Mouse (Mus musculus) ES-E14 (cell line): ENCODE results near the gene Olfr211. TPM values are rescaled to one million over a fixed set of nuclear protein-coding genes. Genes with fewer than 3 reads are reported as not detected.
"Not testable (repeated sequence)": the region's sequence is repeated elsewhere in the genome, so short reads cannot be mapped to it uniquely, and the experiment has no call there.

Source experiments
- DNase-seq: peaks from one replicate; pipeline ENCODE4 v3.0.0-alpha.2; 2013; ENCODE audit warnings: low read depth, low spot score
- H3K27ac ChIP-seq: 2 replicates; pipeline ENCODE4 v1.5.1; 2012; ENCODE audit warnings: low read depth, mild to moderate bottlenecking, low read length, moderate library complexity, mixed read lengths; ENCODE audit not compliant: poor library complexity, insufficient read depth, severe bottlenecking
- H3K36me3 ChIP-seq: 2 replicates; pipeline ENCODE4 v1.6.1; 2012; ENCODE audit warnings: mild to moderate bottlenecking, low read length, moderate library complexity, mixed read lengths; ENCODE audit not compliant: control insufficient read depth, poor library complexity, insufficient read depth, severe bottlenecking
- H3K4me1 ChIP-seq, 2 experiments: fragments of 150-350 bp in 1 of 2; sonication (generic) in 1 of 2; 2 replicates each; pipeline ENCODE4 v1.6.1; 2012; ENCODE audit warnings: low read length in 2 of 2, mild to moderate bottlenecking in 1 of 2, mixed read lengths in 1 of 2; ENCODE audit not compliant: control insufficient read depth in 2 of 2, insufficient read depth in 2 of 2, poor library complexity in 1 of 2
- H3K4me3 ChIP-seq, 2 experiments: fragments of 150-350 bp in 1 of 2; sonication (generic) in 1 of 2; 2 replicates each; pipeline ENCODE4 v1.5.1; 2012; ENCODE audit warnings: low read length in 2 of 2, low read depth in 1 of 2, mild to moderate bottlenecking in 1 of 2, mixed read lengths in 1 of 2; ENCODE audit not compliant: insufficient read depth in 1 of 2, poor library complexity in 1 of 2, severe bottlenecking in 1 of 2
- H3K9ac ChIP-seq: 2 replicates; pipeline ENCODE4 v1.6.1; 2012; ENCODE audit warnings: low read depth, mild to moderate bottlenecking, low read length, mixed read lengths; ENCODE audit not compliant: poor library complexity, insufficient read depth, severe bottlenecking
- H3K9me3 ChIP-seq: fragments of 150-350 bp; sonication (generic); 2 replicates; pipeline ENCODE4 v1.6.1; 2012; ENCODE audit warnings: low read depth, mild to moderate bottlenecking, low read length; ENCODE audit not compliant: control insufficient read depth, insufficient read depth
- CHD2 ChIP-seq: IDR thresholded peaks from 2 replicates; pipeline ENCODE4 v1.6.1; 2014; ENCODE audit warnings: mild to moderate bottlenecking, low read depth, low read length, inconsistent platforms
- HCFC1 ChIP-seq: IDR thresholded peaks from 2 replicates; pipeline ENCODE4 v1.6.1; 2012; ENCODE audit warnings: low read length, inconsistent platforms, borderline replicate concordance; ENCODE audit not compliant: insufficient read depth
- MAFK ChIP-seq: IDR thresholded peaks from 2 replicates; pipeline ENCODE4 v1.6.1; 2014; ENCODE audit warnings: mild to moderate bottlenecking, low read depth, low read length, inconsistent platforms; ENCODE audit not compliant: insufficient read depth
- ZC3H11A ChIP-seq: IDR thresholded peaks from 2 replicates; pipeline ENCODE4 v1.6.1; 2012; ENCODE audit warnings: low read depth, mild to moderate bottlenecking, inconsistent platforms, low read length, borderline replicate concordance
- ZNF384 ChIP-seq: IDR thresholded peaks from 2 replicates; pipeline ENCODE4 v1.6.1; 2012; ENCODE audit warnings: low read depth, low read length, inconsistent platforms
- in situ Hi-C, 2 experiments: fragments of 600-800 bp; cut with MboI; formaldehyde crosslinking; loops; one replicate each; pipeline ENCODE4 v1.15.1; 2025; ENCODE audit warnings: low sequenced_read_pairs in 2 of 2, inconsistent platforms in 1 of 2; ENCODE audit not compliant: unreplicated experiment in 2 of 2
- total RNA-seq: library from RNA; depleted of rRNA; stranded (reverse); fragments of 300-350 nt; gene quantifications from 2 replicates; pipeline ENCODE4 v1.2.3, GENCODE M21; 2012

Gene Olfr211
- total RNA-seq, 1 experiment = not detected

DNA sequence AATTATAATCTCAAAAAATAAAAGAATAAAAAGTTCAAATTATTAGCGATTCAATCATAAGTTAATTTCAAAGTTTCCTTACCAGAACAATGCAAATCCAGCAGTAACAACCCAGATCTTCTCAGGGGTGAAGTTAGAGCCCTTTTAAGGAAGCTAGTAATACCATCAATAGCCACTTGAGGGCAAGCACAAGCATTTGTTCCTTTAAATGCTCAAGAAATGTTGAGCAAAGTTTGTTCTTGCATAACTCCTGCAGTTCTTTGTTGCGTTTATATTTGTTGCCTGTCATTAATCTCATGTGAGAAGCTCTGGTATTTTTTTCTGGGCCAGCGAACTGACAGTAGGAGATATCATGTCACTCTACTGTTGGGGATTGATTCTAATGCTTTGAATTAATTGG lies 20.8 kb upstream of the Olfr211 start:
- in situ Hi-C loops = no loop called here
- H3K27ac ChIP-seq = no peak overlapping the region
- H3K9ac ChIP-seq = no peak overlapping the region
- H3K36me3 ChIP-seq = no peaks in the 10 kb centered on the region
- DNase-seq = no peak
- H3K9me3 ChIP-seq = no peaks in the 10 kb centered on the region
- no peak overlapping the region for H3K4me3 ChIP-seq
- H3K4me1 ChIP-seq = no peaks in the 10 kb centered on the region
- no peak for TF ChIP-seq ZC3H11A
- no peak for TF ChIP-seq MAFK
- TF ChIP-seq CHD2 = no peak
- no peak for TF ChIP-seq ZNF384
- no peak for TF ChIP-seq HCFC1

DNA sequence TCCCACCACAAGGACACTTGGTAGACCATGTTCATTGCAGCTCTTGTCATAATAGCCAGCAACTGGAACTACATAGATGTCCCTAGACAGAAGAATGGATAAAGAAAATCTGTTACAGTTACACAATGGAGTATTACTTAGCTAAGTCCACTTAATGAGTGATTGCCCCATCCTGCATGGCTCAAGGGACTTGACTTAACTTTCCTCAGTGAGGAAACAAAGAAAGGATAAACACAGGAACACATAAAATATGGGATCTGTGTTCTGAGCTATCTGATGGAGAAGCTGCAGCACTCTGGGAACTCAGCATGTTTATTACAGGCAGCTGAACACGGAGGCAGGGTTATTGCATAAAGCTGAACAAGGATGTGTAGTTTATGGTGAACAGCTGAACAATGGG lies 3.8 kb upstream of the Olfr211 start:
- Histone ChIP-seq H3K4me3 (no peak overlapping the region), H3K4me1 (no peaks in the 10 kb centered on the region), H3K36me3 (no peaks in the 10 kb centered on the region), H3K9me3 (no peaks in the 10 kb centered on the region; the same call in 1 of the 2 replicates), H3K9ac (no peak overlapping the region), H3K27ac (no peak overlapping the region)
- no peak for DNase-seq
- in situ Hi-C loops = no loop called here
- TF ChIP-seq HCFC1 (no peak), CHD2 (no peak), MAFK (no peak), ZC3H11A (no peak), ZNF384 (no peak)

DNA sequence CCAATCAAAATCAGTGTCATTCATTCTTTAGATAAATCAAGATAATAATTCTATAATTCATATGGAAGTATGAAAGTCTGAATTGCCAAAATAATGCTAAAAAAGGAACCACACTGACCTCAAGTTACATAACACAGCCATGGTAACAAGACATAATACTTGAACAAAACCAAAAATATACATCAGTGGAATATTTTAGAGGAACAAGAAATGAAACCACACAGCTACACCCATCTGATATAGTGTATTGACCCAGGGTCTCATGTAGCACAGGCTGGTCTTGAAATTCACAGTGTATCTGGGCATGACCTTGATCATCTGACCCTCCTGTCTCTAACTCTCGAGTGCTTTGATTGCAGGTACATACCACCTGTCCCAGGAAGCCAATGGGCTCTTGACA lies 2.1 kb upstream of the Olfr211 start:
- H3K4me3 ChIP-seq = no peak overlapping the region
- no peaks in the 10 kb centered on the region for H3K36me3 ChIP-seq
- no peak for TF ChIP-seq CHD2
- no peak for TF ChIP-seq HCFC1
- TF ChIP-seq MAFK = no peak
- no peak for TF ChIP-seq ZC3H11A
- TF ChIP-seq ZNF384 = no peak
- H3K9me3 ChIP-seq = no peaks in the 10 kb centered on the region
- in situ Hi-C loops = no loop called here
- no peak for DNase-seq
- H3K9ac ChIP-seq = no peak overlapping the region
- no peaks in the 10 kb centered on the region for H3K4me1 ChIP-seq
- no peak overlapping the region for H3K27ac ChIP-seq

DNA sequence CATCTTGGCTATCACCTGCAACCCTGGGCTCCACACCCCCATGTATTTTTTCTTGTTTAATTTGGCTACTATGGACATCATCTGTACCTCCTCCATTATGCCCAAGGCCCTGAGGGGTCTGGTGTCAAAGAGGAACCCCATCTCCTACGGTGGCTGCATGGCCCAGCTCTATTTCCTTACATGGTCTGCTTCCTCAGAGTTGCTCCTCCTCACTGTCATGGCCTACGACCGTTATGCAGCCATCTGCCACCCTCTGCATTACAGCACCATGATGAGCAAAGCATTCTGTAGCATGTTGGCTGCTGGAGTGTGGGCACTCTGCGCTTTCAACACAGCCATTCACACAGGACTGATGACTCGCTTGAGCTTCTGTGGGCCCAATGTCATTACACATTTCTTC lies 4.9 kb downstream of the Olfr211 start:
- Histone ChIP-seq H3K4me1 (no peaks in the 10 kb centered on the region), H3K4me3 (no peak overlapping the region), H3K9me3 (no peaks in the 10 kb centered on the region), H3K36me3 (no peaks in the 10 kb centered on the region), H3K27ac (no peak overlapping the region), H3K9ac (no peak overlapping the region)
- no peak for TF ChIP-seq HCFC1
- TF ChIP-seq ZNF384 = no peak
- no peak for TF ChIP-seq ZC3H11A
- no peak for TF ChIP-seq MAFK
- TF ChIP-seq CHD2 = no peak
- in situ Hi-C loops = no loop called here
- DNase-seq = no peak

DNA sequence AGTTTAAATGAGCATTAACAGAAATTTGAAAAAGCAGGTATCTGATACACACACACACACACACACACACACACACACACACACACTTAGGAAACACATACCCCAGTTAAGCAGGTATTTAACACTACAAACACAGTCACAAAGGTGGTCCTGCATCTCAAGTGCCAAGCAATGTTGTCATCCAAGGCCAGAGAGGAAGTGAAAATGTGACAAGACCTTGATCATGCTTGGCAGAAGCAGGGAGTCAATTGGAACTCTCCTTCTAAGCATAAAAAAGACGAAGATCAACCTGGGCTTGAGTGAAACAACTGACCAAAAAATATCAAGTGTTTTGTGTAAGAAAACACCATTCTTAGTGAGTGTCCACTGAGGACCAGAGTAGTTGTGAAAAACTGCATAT lies 7.1 kb downstream of the Olfr211 start:
- no peaks in the 10 kb centered on the region for H3K36me3 ChIP-seq
- no peak for DNase-seq
- no peak overlapping the region for H3K4me3 ChIP-seq
- H3K4me1 ChIP-seq = no peaks in the 10 kb centered on the region
- no peak for TF ChIP-seq ZNF384
- no peak overlapping the region for H3K9ac ChIP-seq
- in situ Hi-C loops = no loop called here
- no peaks in the 10 kb centered on the region for H3K9me3 ChIP-seq
- H3K27ac ChIP-seq = no peak overlapping the region

DNA sequence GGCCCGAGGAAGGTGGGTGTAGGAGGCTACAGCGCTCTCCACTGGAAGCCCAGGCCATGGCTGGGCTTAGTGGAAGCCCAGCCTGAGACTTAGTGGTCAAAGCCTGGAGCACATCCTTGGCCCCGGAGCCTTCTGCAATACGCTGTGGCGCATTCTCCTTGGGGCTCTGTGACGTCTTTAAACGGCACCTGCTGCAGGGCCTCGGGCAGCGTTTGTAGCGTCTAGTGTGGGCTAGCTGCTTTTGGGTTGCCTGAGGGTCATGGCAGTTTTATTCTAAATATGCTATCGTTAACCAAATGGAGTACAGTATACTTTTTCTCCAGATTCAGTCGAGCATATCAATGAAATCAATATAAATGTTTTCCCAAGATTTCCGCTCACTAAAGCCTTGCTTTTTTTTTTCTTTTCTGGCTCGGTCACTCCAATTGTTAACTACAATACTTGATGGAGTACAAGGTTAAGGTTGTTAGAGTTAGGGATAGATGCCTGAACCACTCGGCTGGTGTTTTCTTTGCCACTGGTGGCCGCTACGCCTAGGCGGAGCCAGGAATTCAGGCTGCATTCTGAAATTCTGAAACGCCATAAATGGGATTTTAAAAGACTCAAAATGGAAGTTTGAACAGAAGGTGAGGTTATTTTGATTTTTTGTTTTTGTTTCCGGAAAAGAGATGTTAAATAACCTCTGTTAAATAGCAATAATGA lies 17.6 kb downstream of the Olfr211 start, which contains the start of gene Olfr212:
Gene Olfr212, plus strand, starts transcription at position 215 of the 702 bp plus-strand sequence.
- H3K36me3 ChIP-seq, H3K4me1 ChIP-seq, DNase-seq, H3K9ac ChIP-seq, H3K27ac ChIP-seq, in situ Hi-C loops, H3K9me3 ChIP-seq, H3K4me3 ChIP-seq: not testable (repeated sequence)
